Mouse (Mus musculus) activated CD4-positive, CD25-positive, alpha-beta regulatory T cell, adult 4 months (primary cell): ENCODE results near the gene Arih1. TPM values are rescaled to one million over a fixed set of nuclear protein-coding genes. Genes with fewer than 3 reads are reported as not detected.

ENCODE experiments used
- ATAC-seq: one replicate; pipeline ENCODE4 v1.8.0; 2017
- polyA plus RNA-seq, 2 experiments: library from polyadenylated mRNA; unstranded; fragments of 100-300 nt; shearing (Covaris generic); gene quantifications; one replicate each; pipeline ENCODE4 v1.2.1; 2017

Arih1 gene
- 10 to 100 TPM; 17.1 to 29.8 TPM for polyA plus RNA-seq

DNA sequence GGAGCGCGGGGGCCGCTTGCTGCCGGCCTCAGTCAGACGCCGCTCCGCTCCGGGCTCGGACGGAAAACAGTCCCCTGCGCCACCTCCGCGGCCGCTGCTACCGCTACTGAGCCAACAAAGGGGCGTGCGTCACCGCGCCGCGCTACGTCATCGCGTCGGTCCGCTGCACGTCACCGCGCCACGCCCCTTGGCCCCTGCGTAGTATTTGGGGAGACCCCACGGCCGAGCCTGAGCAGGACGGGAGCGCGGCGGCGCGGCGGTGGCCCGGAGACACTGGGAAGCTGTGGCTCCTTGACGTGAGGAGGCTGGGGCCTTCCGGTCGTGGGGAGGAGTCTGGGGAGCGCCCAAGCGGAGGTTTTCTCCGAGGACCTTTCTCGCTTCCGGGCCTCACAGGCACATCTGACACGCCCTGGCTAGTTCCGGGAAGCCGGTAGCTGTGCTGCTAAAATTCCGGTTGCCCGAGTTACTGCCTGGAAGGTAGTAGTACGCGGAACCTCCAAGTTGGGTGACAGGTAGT is at the start of gene Arih1:
Gene Arih1, minus strand, starts transcription at position 70 of the 517 bp plus-strand sequence.
- ATAC-seq = peak; percentile 93

GRCm38 (mm10) chr9:59533889-59534288 is 47.5 kb upstream of the Arih1 start:
- no peak for ATAC-seq

- ATAC-seq = no peak
These were observed 47.0 kb upstream of the Arih1 start for GRCm38 (mm10) chr9:59533422-59533821.

- no peak for ATAC-seq
These were observed 45.2 kb upstream of the Arih1 start for GRCm38 (mm10) chr9:59531645-59532044.

GRCm38 (mm10) chr9:59528274-59528673 is 41.9 kb upstream of the Arih1 start:
- ATAC-seq = no peak

- no peak for ATAC-seq
These were observed 41.2 kb upstream of the Arih1 start for GRCm38 (mm10) chr9:59527580-59527979.

DNA sequence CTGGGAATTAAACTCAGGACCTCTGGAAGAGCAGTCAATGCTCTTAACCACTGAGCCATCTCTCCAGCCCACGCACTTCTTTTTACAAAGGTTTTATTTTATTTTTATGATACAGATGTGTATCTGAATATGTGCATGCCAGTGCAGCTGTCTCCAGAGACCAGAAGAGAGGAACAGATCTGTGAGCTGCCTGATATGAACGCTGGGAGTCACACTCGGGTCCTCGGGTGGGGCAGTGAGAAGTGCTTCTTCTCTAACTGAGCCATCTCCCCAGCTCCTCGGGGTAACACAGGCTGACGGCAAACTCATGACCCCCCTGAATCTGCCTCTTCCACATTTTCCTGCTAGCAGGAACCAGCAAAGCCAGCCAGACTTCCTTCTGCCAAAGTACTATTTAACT is 40.3 kb upstream of the Arih1 start:
- ATAC-seq = no peak

- no peak for ATAC-seq
These were observed 36.5 kb upstream of the Arih1 start for GRCm38 (mm10) chr9:59522906-59523305.

DNA sequence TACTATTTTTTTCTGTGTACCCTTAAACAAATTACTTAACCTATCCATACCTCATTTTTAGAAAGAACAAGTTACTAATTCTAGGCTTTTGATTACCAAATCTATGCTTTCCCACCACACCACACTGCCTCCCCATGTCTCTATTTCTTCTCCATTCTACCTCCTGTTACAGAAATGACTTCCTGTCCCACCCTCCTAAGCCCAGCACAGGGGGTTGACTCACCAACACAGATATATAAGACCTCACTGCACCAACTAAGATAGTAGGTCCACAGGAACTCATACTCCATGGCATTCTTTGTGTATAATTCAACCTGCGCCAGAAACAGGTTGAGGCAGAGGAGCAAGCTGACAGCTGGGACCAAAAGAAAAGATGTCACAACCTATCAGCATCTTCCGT is 33.0 kb upstream of the Arih1 start:
- ATAC-seq = no peak

DNA sequence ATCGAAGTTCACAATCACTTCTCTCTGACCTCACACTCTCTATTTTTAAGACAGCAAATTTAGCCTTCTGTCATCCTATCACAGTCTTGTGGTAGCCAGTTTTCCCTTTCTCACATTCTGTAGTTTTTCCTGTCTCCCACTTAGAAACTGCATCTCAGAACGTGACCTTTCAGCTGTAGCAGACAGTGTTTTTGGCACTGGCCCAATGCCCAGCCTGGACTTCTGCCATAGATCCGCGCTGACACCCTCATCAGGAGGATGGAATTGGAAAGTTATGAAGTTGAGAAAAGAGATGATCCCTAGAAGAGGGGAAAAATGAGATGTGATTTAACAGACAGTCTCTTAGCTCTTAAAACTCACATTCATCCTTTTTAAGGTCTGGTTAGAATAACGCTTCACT is 32.6 kb upstream of the Arih1 start:
- no peak for ATAC-seq

DNA sequence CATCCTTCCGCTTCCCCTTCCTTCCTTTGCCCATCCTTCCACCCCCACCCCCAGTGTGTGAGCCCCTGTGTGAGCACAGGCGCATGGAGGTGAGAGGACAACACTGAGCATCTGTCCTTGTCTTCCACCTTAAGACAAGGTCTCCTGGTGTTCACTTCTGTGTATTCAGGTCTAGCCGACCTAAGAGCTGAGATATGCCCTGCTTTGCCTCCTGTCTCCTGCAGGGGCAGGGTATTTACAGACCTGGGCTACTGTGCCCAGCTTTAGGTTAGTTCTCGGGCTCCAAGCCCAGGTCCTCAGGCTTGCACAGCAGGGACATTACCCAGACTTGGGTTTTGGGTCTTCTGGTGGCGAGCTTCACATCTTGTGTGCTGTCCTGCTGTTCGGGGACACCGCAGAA is 30.7 kb upstream of the Arih1 start:
- ATAC-seq = no peak

DNA sequence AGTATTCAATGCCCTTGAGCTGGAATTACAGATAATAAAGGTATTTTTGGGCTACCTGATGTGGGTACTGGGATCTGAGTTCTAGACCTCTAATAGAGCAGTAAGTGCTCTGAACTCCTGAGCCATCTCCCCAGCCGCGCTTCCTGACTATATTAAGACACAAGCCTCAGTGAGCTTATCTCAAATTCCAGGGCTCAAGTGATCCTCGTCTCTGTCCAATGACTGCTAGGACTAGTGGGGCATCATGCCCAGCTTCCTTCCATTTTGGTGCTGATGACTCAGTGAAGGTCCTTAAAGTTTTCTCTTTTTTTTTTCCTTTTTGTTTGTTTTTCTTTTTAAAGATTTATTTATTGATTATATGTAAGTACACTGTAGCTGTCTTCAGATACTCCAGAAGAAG is 28.7 kb upstream of the Arih1 start:
- no peak for ATAC-seq

DNA sequence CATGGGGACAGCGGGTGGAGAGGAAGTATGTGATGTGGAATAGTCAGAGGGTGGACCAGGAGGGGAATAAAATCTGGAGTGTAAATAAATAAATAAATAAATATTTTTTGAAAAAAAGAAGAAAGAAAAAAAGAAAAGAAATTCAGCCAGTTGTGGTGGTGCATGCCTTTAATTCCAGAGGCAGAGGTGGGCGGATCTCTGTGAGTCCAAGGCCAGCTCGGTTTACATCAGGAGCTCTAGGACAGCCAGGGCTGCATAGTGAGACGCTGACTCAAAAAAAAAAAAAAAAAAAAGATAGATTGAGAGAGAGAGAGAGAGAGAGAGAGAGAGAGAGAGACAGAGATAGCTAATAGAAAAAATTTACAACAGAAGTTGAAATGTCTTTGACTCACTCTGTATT is 26.0 kb upstream of the Arih1 start:
- ATAC-seq = no peak

GRCm38 (mm10) chr9:59508146-59508545 is 21.7 kb upstream of the Arih1 start:
- ATAC-seq = no peak

DNA sequence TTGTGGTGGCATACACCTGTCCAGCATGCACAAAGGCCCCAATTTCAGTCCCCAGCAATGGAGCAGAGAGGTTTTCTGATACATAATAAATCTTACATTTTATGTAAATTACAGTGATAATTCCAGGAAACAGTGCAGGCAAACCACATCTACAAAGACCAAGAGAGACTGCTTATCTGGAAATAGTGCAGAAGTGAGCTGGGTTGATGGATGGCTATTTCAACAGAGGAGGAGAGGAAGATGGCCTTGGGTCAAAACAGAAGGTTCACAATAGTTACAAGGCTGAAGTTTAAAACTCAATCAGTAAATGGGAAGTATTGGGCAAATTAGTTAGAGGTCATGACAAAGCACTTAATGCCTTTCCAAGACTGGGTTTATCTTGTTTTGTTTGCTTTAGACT is 913 bp upstream of the Arih1 start:
- ATAC-seq = no peak

DNA sequence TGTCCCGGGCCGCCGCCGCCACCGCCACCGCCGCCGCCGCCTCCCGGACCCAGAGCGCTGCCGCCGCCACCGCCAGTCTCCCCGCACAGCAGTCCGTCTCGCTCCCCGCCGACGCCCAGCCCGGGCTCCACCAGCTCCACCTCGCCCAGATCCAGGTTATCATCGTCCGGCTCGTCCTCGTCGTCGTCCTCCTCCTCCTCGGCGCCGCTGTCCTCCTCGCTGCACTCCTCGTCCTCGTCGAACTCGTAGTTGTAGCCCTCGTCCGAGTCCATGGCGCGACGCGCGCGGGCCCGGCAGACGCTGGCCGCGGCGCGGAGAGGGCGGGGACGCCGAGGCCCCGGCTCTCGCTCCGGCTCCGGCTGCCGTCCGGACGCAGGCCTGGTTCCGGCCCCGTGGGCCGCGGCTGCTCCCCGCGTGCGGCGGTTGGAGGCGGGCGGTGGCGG is 321 bp downstream of the Arih1 start:
- no peak for ATAC-seq

- peak; percentile 24 for ATAC-seq
These were observed 825 bp downstream of the Arih1 start for GRCm38 (mm10) chr9:59485511-59486075.

GRCm38 (mm10) chr9:59484760-59485159 is 1.7 kb downstream of the Arih1 start:
- no peak for ATAC-seq

DNA sequence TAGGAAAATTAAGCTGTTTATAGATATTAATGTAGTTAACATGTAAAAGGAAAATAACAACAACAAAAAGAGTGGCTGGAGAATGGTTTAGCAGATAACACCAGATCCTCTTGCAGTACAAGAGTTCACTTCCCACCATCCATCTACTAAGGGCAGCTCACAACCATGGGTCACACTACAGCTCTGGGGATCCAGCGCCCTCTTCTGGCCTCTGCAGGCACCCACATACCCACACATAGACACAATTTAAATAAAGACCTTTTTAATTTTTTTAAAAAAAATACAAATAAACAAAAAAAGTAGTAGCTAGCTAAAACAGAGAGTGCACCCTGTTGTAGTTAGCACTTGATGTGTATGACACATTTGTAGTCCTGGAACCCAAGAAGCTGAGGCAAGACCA is 4.0 kb downstream of the Arih1 start:
- ATAC-seq = no peak

DNA sequence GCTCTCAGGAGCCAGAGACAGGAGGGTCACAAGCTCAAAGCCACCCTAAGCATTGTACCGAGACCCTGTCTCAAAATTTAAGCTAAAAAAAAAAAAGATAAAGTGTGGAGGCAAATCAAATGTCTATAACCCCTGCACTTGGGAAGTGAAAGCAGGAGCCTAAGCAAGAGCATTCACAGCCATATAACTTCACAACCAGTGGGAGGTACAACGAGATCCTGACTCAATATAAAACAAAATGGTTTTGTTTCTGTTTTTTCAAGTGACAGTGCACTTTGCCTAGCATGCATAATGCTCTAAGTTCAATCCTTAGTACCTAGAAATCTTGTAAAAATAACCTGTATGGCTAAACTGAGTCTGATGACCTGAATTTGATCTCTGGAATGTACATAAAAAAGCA is 9.8 kb downstream of the Arih1 start:
- ATAC-seq = no peak

DNA sequence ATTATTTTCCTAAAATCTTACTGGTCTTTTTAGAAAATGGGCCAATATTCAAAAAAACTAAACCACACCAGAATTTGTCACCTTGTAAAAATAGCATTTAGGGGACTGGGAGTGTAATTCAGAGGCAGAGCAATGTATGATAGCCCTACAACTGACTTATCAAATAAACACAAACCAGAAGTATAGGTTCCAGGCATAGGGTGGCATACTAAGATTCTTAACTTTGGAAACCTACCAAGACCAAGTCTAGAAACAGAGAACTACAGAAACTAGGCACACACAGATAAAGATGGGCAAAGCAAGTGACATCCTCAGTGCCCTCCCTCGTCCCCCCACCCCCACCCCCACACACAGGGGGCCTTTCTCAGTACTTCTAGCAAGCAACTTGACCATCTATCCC is 11.6 kb downstream of the Arih1 start:
- no peak for ATAC-seq

DNA sequence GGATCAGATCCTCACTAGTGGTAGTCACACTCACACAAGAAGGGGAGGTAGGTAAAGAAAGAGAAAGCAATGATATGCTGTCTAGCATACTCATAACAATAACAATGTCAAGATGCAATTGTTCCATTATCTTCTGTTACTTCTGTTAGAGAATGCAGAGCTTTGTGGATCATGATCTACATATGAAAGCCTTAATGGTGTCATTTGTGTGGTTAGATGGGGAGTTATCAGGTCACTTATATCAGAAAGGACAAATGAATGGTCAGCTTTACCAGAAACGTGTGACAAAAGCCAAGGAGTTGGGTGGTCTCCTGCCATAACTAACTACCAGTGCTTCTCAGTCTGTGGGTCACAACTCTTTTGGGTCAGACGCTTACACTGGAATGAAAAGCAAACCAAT is 13.2 kb downstream of the Arih1 start:
- no peak for ATAC-seq

GRCm38 (mm10) chr9:59469446-59469845 is 17.0 kb downstream of the Arih1 start:
- no peak for ATAC-seq

- ATAC-seq = no peak
These were observed 22.1 kb downstream of the Arih1 start for GRCm38 (mm10) chr9:59464293-59464692.

DNA sequence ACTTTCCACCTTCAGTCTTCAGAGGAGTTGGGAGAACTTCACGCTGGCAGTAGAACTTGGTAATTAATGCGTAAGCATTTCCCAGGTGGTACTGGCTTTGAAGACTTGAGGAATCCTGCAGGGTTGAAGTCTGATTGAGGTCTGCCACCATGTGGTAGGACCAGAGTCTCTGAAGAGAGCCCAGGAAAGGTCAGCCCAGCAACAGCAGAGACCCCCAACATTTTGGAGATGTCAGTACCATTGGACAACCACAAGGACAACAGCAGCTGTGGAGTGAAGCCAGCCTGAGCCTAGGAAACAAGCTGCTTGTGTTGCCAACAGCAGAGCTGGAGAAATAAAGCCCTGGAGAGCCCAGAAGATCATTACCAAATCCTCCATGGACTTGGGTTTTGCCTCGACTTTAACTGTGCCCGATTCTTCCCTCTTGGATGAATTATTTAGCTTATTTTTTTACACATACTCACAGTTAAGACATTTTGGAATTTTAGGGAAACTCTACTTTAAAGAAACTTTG is 27.4 kb downstream of the Arih1 start:
- no peak for ATAC-seq
